Mouse (Mus musculus): ENCODE data around the gene Tcl1b4.
"Not testable (repeated sequence)": the region's sequence is repeated elsewhere in the genome, so short reads cannot be mapped to it uniquely, and the experiment has no call there.

Gene Tcl1b4

DNA sequence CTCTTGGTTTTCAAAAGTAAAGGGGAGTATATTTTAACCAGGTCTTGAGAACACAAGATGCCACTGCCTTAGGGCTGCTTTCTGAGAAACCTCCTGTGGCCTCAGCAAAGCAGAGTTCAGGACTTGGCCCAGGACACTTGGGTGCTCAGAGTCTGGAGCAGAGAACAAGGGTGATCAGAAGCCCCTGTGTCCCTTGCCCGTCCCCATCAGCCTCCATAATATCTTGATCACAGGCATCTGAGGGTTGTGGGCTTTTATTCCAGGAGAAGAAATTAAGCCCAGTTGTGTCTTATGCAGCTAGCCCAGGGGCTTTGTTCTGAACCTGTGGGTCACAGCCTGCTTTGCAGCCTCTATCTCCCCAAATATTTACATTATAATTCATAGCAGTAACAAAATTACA, at the start of gene Tcl1b4:
Tcl1b4 (plus strand) TSS at position 301 of the 400 bp plus-strand sequence.
- DNase-seq (ENCODE audit: extremely low spot score, low spot score): not testable (repeated sequence)

DNA sequence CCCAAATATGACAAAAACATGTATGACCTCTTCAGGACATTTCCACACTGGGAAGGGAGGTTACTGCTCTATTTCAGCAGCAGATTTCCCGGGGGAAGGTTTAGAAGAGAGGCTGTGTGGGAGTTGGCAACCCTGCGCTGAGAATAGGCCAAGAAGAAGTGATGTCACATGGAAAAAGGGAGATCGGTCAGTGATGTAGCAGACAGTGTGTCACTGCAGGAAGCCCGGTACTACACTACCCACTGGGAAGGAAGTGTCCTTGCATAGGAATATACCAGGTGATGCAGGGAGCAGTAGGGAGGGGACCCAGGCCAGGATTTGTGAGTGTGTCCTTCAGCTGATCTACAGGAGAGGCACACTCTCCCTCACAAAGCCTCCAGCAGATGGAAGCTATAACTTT, 46.5 kb upstream of the Tcl1b4 start:
- not testable (repeated sequence) for DNase-seq (ENCODE audit: extremely low spot score, low spot score)

GRCm38 (mm10) chr12:105158842-105159241, 42.9 kb upstream of the Tcl1b4 start:
- no peak for DNase-seq (ENCODE audit: extremely low spot score, low spot score)

GRCm38 (mm10) chr12:105159390-105159789, 42.4 kb upstream of the Tcl1b4 start, which contains the start of gene Tcl1b1:
Gene Tcl1b1, plus strand, starts transcription at chr12:105159690.
- no peak for DNase-seq (ENCODE audit: extremely low spot score, low spot score)

- DNase-seq (ENCODE audit: extremely low spot score, low spot score): no peak
Measured at GRCm38 (mm10) chr12:105166734-105167133, 35.0 kb upstream of the Tcl1b4 start.

- DNase-seq (ENCODE audit: extremely low spot score, low spot score): no peak
Measured at GRCm38 (mm10) chr12:105173366-105173765, 28.4 kb upstream of the Tcl1b4 start.

GRCm38 (mm10) chr12:105174318-105174717, 27.4 kb upstream of the Tcl1b4 start:
- DNase-seq (ENCODE audit: extremely low spot score, low spot score): not testable (repeated sequence)

GRCm38 (mm10) chr12:105176044-105176443, 25.7 kb upstream of the Tcl1b4 start, which contains the start of gene Tcl1b5:
Gene Tcl1b5, plus strand, starts transcription at chr12:105176344.
- not testable (repeated sequence) for DNase-seq (ENCODE audit: extremely low spot score, low spot score)

- DNase-seq (ENCODE audit: extremely low spot score, low spot score): not testable (repeated sequence)
Measured at GRCm38 (mm10) chr12:105181040-105181644, 20.6 kb upstream of the Tcl1b4 start.

GRCm38 (mm10) chr12:105188980-105189379, 12.8 kb upstream of the Tcl1b4 start:
- not testable (repeated sequence) for DNase-seq (ENCODE audit: extremely low spot score, low spot score)

GRCm38 (mm10) chr12:105190743-105191142, 11.0 kb upstream of the Tcl1b4 start, which contains the start of gene Tcl1b3:
Gene Tcl1b3, plus strand, starts transcription at chr12:105191043.
- not testable (repeated sequence) for DNase-seq (ENCODE audit: extremely low spot score, low spot score)

DNA sequence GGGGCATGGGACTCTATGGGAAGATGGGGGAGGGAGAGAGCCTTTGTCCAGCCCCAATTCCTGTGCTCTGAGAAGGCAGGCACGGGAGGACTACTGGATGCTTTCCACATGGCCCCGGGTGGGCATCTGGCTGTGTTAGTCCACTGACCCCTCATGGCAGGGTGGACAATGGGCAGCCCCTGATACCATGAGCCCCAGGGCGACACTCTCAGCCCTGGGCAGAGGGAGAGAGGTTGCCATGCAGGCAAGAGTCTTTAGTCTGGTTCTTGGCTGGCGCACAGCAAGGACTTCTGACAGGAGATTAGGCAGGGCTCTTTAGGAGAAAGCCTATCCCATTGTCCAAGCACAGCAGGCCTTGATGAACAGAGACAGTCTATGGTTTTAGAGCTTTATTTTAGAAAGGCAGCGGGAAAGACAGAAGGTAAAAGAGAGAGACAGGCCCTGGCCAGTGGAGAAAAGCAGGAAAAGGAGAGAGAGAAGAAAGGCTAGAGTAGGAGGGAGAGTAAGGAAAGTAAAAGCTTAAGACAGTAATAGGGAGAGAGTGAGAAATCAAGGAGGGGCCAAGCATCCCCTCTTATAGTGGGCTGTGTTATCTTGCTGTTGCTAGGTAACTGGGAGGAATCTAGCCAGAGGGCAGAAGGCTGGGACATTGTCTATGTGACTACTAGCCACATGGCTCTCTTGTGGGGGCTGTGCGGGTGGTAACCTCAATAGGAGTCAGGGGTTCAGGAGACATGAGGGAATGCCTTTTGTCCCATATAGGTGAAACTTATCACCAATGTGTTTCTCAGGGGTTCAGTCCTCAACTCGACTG, 1.9 kb upstream of the Tcl1b4 start:
- DNase-seq (ENCODE audit: extremely low spot score, low spot score): peak; percentile 16

DNA sequence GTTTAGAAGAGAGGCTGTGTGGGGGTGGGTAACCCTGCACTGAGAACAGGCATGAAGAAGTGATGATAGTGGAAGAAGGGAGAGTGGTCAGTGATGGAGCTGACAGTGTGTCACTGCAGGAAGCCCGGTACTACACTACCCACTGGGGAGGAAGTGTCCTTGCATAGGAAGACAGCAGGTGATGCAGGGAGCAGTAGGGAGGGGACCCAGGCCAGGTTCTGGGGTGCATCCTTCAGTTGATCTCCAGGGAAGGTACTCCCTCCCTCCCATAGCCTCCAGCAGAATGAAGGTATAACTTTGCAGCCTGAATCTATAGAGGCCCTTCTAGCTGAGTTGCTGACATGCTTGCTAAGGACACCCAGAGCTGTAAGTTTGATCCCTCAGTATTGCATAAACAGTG, 5.3 kb downstream of the Tcl1b4 start:
- no peak for DNase-seq (ENCODE audit: extremely low spot score, low spot score)

- DNase-seq (ENCODE audit: extremely low spot score, low spot score): no peak
Measured at GRCm38 (mm10) chr12:105208441-105208840, 6.7 kb downstream of the Tcl1b4 start.

GRCm38 (mm10) chr12:105209231-105209630, 7.5 kb downstream of the Tcl1b4 start:
- DNase-seq (ENCODE audit: extremely low spot score, low spot score): no peak

- DNase-seq (ENCODE audit: extremely low spot score, low spot score): no peak
Measured at GRCm38 (mm10) chr12:105217101-105217760, 15.5 kb downstream of the Tcl1b4 start.

GRCm38 (mm10) chr12:105222601-105223319, 21.0 kb downstream of the Tcl1b4 start, which contains the start of gene Tcl1:
Gene Tcl1, minus strand, starts transcription at chr12:105222793.
- DNase-seq (ENCODE audit: extremely low spot score, low spot score): no peak

GRCm38 (mm10) chr12:105224621-105225320, 23.0 kb downstream of the Tcl1b4 start:
- DNase-seq (ENCODE audit: extremely low spot score, low spot score): no peak

DNA sequence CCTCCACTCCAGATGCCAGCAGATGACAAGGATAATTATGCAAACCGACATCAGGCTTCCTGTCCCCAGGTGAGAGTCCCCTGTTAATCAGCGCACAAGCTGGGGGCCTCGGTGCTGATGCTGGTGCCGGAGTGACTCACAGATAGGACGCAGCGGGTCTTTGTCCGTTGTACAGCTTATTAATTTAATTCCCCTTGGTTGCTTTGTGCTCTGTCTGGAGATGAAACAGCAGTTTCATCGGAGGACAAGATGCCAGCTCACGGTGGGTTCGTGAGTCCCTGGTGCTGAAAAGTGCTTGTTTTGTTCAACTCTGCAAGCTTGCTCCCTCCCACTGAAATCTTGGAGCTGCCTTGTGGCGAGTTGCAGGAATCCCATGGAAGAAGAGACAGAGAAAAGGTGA, 32.6 kb downstream of the Tcl1b4 start:
- DNase-seq (ENCODE audit: extremely low spot score, low spot score): no peak

GRCm38 (mm10) chr12:105235091-105235490, 33.3 kb downstream of the Tcl1b4 start:
- no peak for DNase-seq (ENCODE audit: extremely low spot score, low spot score)

- DNase-seq (ENCODE audit: extremely low spot score, low spot score): no peak
Measured at GRCm38 (mm10) chr12:105239060-105239459, 37.3 kb downstream of the Tcl1b4 start.
